Mouse (Mus musculus) urinary bladder, postnatal 36 days (tissue): ENCODE data around the gene Mocs1.
A peak's percentile ranks its signal among the peaks of the same experiment; 100 is the strongest.
"Not testable (repeated sequence)": the region's sequence is repeated elsewhere in the genome, so short reads cannot be mapped to it uniquely, and the experiment has no call there.

Experiments used
- DNase-seq, 2 experiments: peaks; one replicate each; pipeline ENCODE4 v3.0.0; 2022; ENCODE audit warnings: low spot score in 2 of 2, mixed read lengths in 1 of 2

Gene Mocs1

GRCm38 (mm10) chr17:49432071-49432711, 4.0 kb downstream of the Mocs1 start:
- peak; percentile 52 to 84 for DNase-seq

DNA sequence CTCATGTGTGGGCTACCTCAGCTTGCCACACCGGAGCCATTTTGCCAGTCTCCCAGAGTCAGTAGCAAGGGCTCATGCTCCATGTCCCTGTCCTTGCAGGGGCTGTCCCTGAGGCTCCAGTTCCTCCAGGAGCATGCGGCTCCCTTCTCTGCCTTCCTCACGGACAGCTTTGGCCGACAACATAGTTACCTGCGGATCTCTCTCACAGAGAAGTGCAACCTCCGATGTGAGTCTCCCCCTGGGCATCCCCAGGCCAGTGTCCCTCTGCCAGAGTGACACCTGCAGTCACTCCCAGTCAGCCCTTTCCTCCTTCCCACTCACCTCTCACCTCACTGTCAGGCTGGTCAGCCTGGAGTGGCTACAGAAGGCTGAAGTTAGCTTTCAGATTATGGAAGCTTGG, 4.9 kb downstream of the Mocs1 start:
- DNase-seq = no peak

DNA sequence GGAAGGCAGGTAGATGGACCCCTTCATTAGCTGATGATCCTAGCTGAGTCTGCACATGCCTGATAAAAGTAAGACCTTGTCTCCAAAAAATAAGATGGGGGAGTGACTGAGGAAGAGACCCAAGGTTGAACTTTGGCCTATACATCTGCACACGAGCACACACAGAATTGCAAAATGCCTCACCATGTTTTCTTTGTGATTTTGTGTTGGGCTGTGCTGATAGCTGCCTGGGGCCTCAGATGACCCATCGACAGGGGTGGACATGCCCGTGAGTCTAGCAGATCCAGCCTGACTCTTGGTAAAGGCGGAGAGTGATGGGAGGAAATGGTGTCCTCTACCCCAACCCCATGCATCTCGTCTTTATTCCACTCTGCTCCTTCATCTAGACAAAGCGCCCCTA, 6.1 kb downstream of the Mocs1 start:
- peak in 1 of 2 experiments; percentile 3 for DNase-seq

DNA sequence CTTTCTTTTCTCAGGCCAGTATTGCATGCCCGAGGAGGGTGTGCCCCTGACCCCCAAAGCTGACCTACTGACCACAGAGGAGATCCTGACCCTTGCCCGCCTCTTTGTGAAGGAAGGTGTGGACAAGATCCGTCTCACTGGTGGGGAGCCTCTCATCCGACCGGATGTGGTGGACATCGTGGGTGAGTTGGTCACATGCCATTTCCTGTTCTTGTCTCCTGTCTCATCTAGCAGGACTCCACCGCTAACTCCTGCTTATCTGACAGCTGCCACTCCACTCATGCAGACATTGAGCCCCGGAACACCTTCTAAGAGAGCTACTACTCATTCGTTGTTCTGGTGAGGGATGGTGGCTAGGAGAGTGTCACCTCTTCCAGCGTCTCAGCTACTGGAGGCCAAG, 6.9 kb downstream of the Mocs1 start:
- DNase-seq = peak in 1 of 2 experiments; percentile 0

DNA sequence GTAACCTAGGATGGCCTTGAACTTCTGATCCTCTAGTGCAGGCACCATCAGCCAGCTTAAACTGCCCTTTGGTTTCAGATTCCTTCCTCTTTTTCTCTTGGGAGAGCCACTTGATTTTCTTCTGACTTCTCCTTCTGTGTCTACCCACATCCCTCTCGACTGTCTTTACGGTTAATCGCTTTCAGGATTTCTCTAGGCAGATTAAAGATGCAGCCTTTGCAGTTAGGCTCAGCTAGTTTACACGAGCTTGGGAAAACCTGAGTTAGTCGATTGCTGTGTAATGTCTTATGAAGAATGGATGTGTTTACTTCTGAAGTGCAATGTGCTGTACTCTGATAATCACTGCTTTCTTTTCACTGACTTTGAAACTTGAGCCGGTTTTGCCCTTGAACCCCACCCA, 8.5 kb downstream of the Mocs1 start:
- DNase-seq = no peak

GRCm38 (mm10) chr17:49437306-49437705, 9.1 kb downstream of the Mocs1 start:
- not testable (repeated sequence) for DNase-seq

GRCm38 (mm10) chr17:49438822-49439574, 10.8 kb downstream of the Mocs1 start:
- no peak for DNase-seq

GRCm38 (mm10) chr17:49439706-49440105, 11.5 kb downstream of the Mocs1 start:
- no peak for DNase-seq

DNA sequence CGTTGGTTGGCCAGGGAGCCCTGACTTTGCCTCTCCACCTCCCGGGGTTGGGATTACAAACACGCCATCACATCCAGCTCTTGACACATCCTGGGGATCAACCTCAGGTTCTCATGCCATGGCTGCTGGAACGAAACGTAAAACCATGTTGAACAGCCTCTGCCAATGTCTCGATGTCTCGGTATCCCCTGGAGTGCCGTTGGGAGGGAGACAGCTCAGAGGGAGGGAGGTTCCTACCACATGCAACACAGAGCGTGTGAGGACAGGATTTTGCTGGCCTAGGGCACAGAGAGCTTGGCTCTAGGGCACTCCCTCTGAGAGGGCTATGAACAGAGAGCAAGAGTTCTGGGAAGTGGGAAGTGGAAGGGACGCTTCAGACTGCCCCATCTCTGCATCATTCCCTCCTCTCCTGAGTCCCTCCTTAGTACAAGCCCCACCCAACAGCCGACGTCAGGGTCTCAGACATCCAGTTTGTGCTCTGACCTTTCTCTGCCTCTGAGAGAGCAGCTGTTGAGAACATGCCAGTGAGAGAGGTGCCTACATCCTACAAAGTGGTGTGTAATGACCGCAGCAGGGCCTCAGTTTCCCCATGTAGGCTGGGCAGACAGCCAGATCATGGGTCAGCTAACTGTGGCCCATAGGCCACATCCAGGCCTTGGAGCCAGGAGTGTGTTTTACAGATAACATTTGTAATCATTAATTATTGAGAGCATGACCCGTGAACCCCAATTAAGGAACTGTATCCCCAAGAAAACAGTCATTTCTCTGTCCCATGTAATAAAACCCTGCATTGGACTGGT, 12.4 kb downstream of the Mocs1 start:
- DNase-seq = no peak

DNA sequence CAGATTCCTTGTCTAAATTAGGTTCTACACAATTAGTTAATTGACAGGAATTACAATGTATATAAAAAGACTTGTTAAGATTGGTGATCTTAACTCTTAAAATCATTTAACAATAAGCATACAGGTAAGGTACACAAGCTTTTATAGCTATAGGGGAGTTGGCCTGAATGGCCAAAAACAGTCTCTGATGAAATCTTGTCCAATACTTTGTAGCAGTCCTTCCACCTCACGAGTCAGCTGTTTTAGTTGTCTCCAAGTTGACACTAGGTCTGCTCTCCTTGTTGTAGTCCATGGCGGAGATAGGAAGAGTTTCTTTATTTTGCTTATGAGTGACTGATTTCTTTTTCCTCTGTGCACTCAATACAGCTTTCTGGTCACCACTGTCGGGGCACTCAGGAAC, 14.7 kb downstream of the Mocs1 start:
- DNase-seq = not testable (repeated sequence)

- DNase-seq = no peak
Observed at GRCm38 (mm10) chr17:49448570-49449229, 20.5 kb downstream of the Mocs1 start.

DNA sequence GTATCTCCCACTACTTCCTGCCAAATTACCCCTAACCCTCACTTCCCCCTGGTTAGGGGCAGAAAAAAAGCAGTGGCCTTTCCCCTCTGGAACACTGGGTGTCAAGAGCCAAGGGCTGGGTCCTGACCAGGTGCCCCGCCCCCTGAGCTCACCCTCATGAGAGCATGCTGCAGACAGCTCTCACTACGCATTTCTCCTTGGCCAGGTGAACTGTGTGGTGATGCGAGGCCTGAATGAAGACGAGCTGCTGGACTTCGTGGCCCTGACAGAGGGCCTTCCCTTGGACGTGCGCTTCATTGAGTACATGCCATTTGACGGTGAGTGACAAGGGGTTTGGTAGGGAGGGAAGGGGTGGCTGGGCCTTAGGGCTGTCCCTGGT, 21.1 kb downstream of the Mocs1 start:
- DNase-seq = no peak

- no peak for DNase-seq
Observed at GRCm38 (mm10) chr17:49450922-49451321, 22.8 kb downstream of the Mocs1 start.

- DNase-seq = no peak
Observed at GRCm38 (mm10) chr17:49456334-49456733, 28.2 kb downstream of the Mocs1 start.

DNA sequence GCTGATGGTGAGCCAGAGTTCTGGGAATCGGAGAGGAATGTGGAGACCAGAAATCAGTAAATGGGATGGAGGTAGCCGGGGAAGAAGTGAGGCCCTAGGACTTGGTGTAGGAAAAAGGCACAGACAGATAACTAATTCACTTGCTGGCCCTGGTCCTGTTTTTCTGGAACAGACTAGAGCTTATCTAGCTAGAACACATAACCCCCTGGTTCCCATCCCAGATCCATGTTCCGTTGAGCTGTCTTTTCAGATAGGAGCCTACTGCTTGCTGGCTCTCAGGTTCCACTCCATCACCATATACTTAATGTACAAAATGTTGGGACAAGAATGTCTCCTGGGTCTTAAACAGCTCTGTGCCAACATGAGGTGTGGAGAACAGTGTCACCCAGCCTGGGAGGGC, 29.7 kb downstream of the Mocs1 start:
- no peak for DNase-seq

DNA sequence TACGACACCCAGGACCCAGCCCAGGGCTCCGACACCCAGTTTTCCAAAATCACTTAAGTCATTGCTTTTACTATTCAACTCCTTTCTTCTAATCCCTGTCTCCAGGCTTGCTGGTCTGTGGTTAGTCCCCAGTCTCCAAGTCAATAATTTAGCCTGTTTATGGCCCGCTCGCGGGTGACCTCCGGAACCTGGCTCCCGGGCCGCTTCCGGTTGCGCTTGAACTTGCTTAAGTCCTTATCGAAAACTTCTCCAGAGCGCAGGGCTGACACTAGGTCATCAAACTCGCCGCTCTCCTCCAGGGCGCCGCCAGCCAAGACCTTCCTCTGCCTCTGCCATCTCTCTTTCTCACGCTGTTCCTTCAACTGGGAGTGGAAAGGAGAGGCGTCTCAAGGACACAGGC, 30.2 kb downstream of the Mocs1 start:
- DNase-seq = no peak

DNA sequence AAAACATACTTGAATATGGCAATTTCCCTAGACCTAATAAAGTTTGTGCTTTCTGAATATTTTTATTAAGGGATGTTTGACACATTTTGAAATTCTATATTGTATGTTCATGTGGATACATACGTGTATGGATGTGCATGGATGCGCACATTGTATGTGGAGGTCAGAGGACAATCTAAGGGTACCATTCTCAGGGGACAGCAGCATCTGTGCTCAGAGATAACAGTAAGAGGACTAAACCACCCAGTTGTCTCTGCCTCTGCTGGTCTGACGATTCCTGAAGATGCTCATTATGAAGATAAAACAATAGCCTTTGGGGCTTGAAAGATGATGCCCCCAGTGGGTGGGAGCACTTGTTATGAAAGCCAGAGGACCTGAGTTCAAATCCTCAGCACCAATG, 36.7 kb downstream of the Mocs1 start:
- DNase-seq = no peak

DNA sequence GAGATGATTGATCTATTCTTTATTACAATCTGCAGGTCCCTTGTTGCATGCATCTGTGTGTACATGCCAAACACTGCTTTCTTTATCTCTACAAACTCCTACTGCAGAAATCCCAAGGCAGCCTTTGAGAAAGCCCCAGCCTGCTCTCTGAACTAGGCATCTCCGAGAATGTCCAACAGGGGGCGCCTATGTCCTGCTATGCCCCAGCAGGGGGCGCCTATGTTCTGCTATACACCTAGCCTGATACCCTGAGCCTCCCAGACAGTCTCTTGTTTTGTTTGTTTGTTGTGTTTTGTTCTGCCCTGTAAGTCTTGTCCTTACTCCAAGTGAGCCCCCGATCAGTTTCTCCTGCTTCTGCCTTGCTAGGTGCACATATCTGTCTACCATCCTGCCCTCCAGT, 40.1 kb downstream of the Mocs1 start:
- peak; percentile 70 to 75 for DNase-seq

- no peak for DNase-seq
Observed at GRCm38 (mm10) chr17:49472626-49473025, 44.5 kb downstream of the Mocs1 start.

GRCm38 (mm10) chr17:49474051-49474450, 45.9 kb downstream of the Mocs1 start:
- no peak for DNase-seq

GRCm38 (mm10) chr17:49475174-49475573, 47.0 kb downstream of the Mocs1 start:
- DNase-seq = no peak

DNA sequence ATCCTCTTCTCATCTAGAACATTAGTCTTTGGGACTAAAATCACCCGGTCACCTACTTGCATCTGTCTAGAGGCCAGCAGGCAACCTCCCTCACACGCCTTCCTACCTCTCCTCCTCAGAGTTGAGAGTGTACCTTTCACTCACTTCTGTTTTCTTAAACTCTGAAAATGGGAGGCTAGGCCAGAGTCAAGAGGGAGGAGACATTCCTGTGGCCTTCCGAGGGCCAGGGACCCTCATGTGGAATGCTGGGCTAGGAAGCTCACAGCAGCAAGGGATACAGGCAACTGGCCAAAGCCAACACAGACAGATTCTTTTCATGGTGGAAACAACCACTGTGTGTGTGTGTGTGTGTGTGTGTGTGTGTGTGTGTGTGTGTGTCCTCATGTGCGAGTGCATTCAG, 49.2 kb downstream of the Mocs1 start:
- no peak for DNase-seq
